Mouse (Mus musculus) E14TG2a.4 (cell line): ENCODE results near the gene Tle1.

Experiments
- H3K27me3 ChIP-seq: 2 replicates; pipeline ENCODE4 v1.6.1; 2014; ENCODE audit warnings: low read length, control low read depth; ENCODE audit not compliant: insufficient read depth
- H3K36me3 ChIP-seq: 2 replicates; pipeline ENCODE4 v1.6.1; 2014; ENCODE audit warnings: low read length, control low read depth; ENCODE audit not compliant: insufficient read depth
- H3K4me1 ChIP-seq: replicated peaks from 2 replicates; pipeline ENCODE4 v1.6.1; 2014; ENCODE audit warnings: low read depth, low read length, control low read depth
- H3K4me3 ChIP-seq: replicated peaks from 2 replicates; pipeline ENCODE4 v1.5.1; 2014; ENCODE audit warnings: mild to moderate bottlenecking, low read length
- H3K9me3 ChIP-seq: 2 replicates; pipeline ENCODE4 v1.6.1; 2014; ENCODE audit warnings: low read length, control low read depth
- CTCF ChIP-seq: conservative IDR thresholded peaks from 2 replicates; pipeline ENCODE4 v1.5.1; 2014; ENCODE audit warnings: low read length
- NANOG ChIP-seq: IDR thresholded peaks from 2 replicates; pipeline ENCODE4 v1.6.1; 2014; ENCODE audit warnings: borderline replicate concordance, low read length, mixed read lengths
- POU5F1 ChIP-seq: IDR thresholded peaks from 2 replicates; pipeline ENCODE4 v1.6.1; 2014; ENCODE audit warnings: low read length, borderline replicate concordance

Gene Tle1

GRCm38 (mm10) chr4:72199571-72200558 lies 854 bp downstream of the Tle1 start:
- no peaks in the 10 kb centered on the region for H3K9me3 ChIP-seq
- H3K4me3 ChIP-seq = peak overlapping the region; percentile 90
- H3K4me1 ChIP-seq = peaks cover 37% of the 10 kb centered on the region
- H3K36me3 ChIP-seq = peaks cover 37% of the 10 kb centered on the region
- TF ChIP-seq POU5F1 (no peak), NANOG (no peak), CTCF (no peak)
- H3K27me3 ChIP-seq = peaks cover 3% of the 10 kb centered on the region

DNA sequence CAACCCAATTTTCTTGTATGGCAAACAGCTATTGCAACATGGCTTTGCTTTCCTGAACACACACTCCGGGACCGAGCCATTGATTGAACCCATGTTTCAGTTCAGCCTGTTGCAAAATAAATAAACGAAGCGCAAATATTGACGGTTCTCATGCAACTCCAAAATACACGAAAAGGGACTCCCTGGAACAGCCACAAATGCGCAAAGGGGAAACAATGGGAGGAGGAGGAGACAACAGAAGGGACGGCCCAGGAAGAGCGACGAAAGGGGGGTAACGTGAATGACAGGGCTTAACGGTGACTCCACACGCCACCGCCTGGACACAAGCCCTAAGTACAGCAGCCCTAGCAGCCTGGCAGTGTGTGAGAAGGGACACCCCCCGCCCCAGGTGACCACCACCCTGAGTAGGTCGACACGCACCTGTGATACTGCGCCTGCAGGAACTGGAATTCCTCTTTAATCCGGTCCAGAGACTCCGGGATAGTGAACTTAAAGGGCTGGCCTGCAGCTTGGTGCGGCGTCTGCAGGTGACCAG lies 1.8 kb downstream of the Tle1 start:
- peaks cover 46% of the 10 kb centered on the region for H3K36me3 ChIP-seq
- TF ChIP-seq POU5F1 (no peak), CTCF (peak; percentile 36), NANOG (no peak)
- peaks cover 33% of the 10 kb centered on the region for H3K4me1 ChIP-seq
- peak overlapping the region; percentile 90 for H3K4me3 ChIP-seq
- peaks cover 3% of the 10 kb centered on the region for H3K27me3 ChIP-seq
- no peaks in the 10 kb centered on the region for H3K9me3 ChIP-seq

DNA sequence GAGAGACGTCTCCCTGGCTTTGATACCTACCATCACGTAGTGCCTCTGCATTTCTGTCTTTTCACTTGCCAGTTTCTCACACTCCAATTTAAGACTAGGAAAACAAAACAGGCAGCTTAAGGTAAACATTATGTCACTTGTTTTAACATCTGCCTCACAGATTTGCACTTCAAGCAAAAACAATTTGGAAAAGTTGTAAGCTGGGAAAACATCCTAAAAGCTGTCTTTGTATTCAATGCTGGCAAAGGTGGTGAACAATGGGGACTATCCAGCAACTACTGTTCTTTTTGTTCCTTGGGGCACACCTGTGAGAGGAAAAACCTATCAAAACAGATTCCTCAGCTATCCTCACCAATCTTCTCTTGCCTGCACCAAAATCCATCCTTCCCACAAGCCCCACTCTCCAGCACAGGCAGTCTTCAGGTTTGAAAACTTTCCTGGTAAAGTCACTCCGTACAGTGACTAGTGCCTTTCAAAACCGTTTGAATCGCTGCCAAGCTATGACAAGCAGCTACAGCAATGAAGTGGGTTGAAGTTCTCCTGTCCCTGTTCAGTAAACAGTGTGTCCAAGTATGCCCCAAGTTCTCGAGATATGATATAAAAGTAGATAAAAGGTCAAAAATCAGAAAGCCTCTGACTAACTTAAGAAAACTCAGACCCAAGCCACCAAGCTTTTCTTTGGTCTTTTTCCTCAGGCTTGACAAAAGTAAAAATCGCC lies 2.7 kb downstream of the Tle1 start:
- Histone ChIP-seq H3K36me3 (peaks cover 52% of the 10 kb centered on the region), H3K4me3 (peak overlapping the region; percentile 90), H3K4me1 (peaks cover 33% of the 10 kb centered on the region), H3K27me3 (peaks cover 3% of the 10 kb centered on the region), H3K9me3 (no peaks in the 10 kb centered on the region)
- TF ChIP-seq CTCF (no peak), POU5F1 (no peak), NANOG (no peak)

GRCm38 (mm10) chr4:72195116-72195835 lies 5.4 kb downstream of the Tle1 start:
- Histone ChIP-seq H3K36me3 (peaks cover 72% of the 10 kb centered on the region), H3K4me3 (no peak overlapping the region), H3K27me3 (no peaks in the 10 kb centered on the region), H3K9me3 (no peaks in the 10 kb centered on the region), H3K4me1 (peaks cover 26% of the 10 kb centered on the region)
- TF ChIP-seq NANOG (no peak), CTCF (no peak), POU5F1 (no peak)

GRCm38 (mm10) chr4:72193276-72193675 lies 7.4 kb downstream of the Tle1 start:
- Histone ChIP-seq H3K36me3 (peaks cover 78% of the 10 kb centered on the region), H3K4me3 (no peak overlapping the region), H3K9me3 (no peaks in the 10 kb centered on the region), H3K27me3 (no peaks in the 10 kb centered on the region), H3K4me1 (peaks cover 13% of the 10 kb centered on the region)
- TF ChIP-seq NANOG = no peak
- TF ChIP-seq CTCF = no peak
- TF ChIP-seq POU5F1 = no peak

- no peaks in the 10 kb centered on the region for H3K27me3 ChIP-seq
- no peaks in the 10 kb centered on the region for H3K9me3 ChIP-seq
- TF ChIP-seq CTCF = no peak
- TF ChIP-seq NANOG = no peak
- no peak for TF ChIP-seq POU5F1
- H3K4me1 ChIP-seq = peaks cover 36% of the 10 kb centered on the region
- peaks cover 45% of the 10 kb centered on the region for H3K36me3 ChIP-seq
- H3K4me3 ChIP-seq = no peak overlapping the region
Observed at GRCm38 (mm10) chr4:72184476-72184875, 16.2 kb downstream of the Tle1 start.

GRCm38 (mm10) chr4:72182343-72182988 lies 18.3 kb downstream of the Tle1 start:
- peaks cover 36% of the 10 kb centered on the region for H3K36me3 ChIP-seq
- TF ChIP-seq NANOG (no peak), POU5F1 (no peak), CTCF (no peak)
- no peaks in the 10 kb centered on the region for H3K27me3 ChIP-seq
- peaks cover 36% of the 10 kb centered on the region for H3K4me1 ChIP-seq
- H3K4me3 ChIP-seq = no peak overlapping the region
- no peaks in the 10 kb centered on the region for H3K9me3 ChIP-seq
